Mouse (Mus musculus): Measurements from ENCODE around the gene Gjd2. TPM values are rescaled to one million over a fixed set of nuclear protein-coding genes. Genes with fewer than 3 reads are reported as not detected.

The Gjd2 gene
- polyA plus RNA-seq, 1 experiment: 25.3 TPM

DNA sequence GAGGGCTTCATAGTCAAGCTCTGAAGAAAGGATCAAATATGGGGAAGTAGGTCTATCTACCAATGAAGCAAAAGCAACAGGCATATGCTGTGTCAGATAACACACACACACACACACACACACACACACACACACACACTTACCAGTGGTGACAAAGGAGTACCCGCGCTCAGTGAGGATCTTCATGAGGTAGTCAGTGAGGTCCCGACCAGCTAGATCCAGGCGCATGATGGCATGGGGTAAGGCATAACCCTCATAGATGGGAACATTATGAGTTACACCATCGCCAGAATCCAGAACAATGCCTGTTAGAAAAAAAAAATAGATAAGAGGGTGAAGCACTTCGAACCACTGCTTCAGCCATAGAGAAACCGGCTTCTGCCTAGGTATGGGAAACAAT, 36.0 kb upstream of the Gjd2 start:
- TF ChIP-seq CTCF (IDR thresholded peaks at IDR 0.05; ENCODE audit: borderline replicate concordance, extremely low read depth, insufficient read depth, insufficient read length): no peak
- no peak for TF ChIP-seq POLR2A (IDR thresholded peaks at IDR 0.05; ENCODE audit: borderline replicate concordance, extremely low read depth, insufficient read depth, insufficient read length, poor library complexity, severe bottlenecking)
- no peak for DNase-seq (ENCODE audit: low read depth)

GRCm38 (mm10) chr2:114047960-114048611, 34.7 kb upstream of the Gjd2 start:
- TF ChIP-seq CTCF (IDR thresholded peaks at IDR 0.05; ENCODE audit: borderline replicate concordance, extremely low read depth, insufficient read depth, insufficient read length): no peak
- TF ChIP-seq POLR2A (IDR thresholded peaks at IDR 0.05; ENCODE audit: borderline replicate concordance, extremely low read depth, insufficient read depth, insufficient read length, poor library complexity, severe bottlenecking): no peak
- DNase-seq (ENCODE audit: low read depth): peak; percentile 54

DNA sequence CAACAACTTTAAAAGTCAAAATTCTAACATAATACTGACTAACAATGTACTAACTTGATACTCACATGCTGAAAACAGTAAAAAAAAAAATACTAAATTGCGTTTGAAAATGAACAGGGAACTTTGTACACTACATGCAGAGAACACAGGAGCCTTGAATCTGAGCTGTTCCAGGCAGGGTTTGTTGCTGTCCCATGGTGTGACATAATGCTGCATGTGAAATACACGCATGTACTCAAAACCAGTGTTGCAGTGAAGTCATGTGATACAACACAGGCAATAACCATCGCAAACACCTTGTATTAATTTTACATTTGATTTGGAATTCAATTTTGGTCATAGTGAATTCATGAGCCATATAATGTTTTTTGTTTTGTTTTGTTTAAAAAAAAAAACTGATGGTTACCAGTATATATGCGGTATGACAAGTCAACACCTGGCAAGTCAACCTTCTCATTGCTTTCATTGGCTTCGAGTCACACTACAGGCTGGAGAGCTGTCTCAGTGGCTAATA, 32.8 kb upstream of the Gjd2 start:
- TF ChIP-seq CTCF (IDR thresholded peaks at IDR 0.05; ENCODE audit: borderline replicate concordance, extremely low read depth, insufficient read depth, insufficient read length) (no peak), POLR2A (IDR thresholded peaks at IDR 0.05; ENCODE audit: borderline replicate concordance, extremely low read depth, insufficient read depth, insufficient read length, poor library complexity, severe bottlenecking) (no peak)
- DNase-seq (ENCODE audit: low read depth): no peak

DNA sequence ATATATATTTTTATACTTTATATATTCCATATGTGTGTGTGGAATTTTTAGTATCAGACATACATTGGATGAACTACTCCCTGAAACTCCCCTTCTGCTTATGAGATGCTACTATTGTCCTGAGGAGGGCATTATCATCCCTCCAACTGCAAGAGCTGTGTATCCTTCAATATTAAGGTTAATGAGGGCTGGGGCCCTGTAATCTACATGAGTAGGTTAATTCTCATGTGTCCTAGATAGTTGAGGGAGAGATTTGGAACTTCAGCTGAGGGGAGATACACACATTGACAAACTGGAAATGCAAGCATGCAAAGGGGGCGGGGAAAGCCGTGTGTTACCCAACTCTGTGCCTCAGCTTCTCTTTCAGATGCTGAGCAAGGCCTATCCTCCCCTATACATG, 24.5 kb upstream of the Gjd2 start:
- TF ChIP-seq CTCF (IDR thresholded peaks at IDR 0.05; ENCODE audit: borderline replicate concordance, extremely low read depth, insufficient read depth, insufficient read length): no peak
- TF ChIP-seq POLR2A (IDR thresholded peaks at IDR 0.05; ENCODE audit: borderline replicate concordance, extremely low read depth, insufficient read depth, insufficient read length, poor library complexity, severe bottlenecking): no peak
- DNase-seq (ENCODE audit: low read depth): no peak

- no peak for DNase-seq (ENCODE audit: low read depth)
- TF ChIP-seq POLR2A (IDR thresholded peaks at IDR 0.05; ENCODE audit: borderline replicate concordance, extremely low read depth, insufficient read depth, insufficient read length, poor library complexity, severe bottlenecking) (no peak), CTCF (IDR thresholded peaks at IDR 0.05; ENCODE audit: borderline replicate concordance, extremely low read depth, insufficient read depth, insufficient read length) (no peak)
Measured at GRCm38 (mm10) chr2:114032259-114032658, 18.8 kb upstream of the Gjd2 start.

- TF ChIP-seq CTCF (IDR thresholded peaks at IDR 0.05; ENCODE audit: borderline replicate concordance, extremely low read depth, insufficient read depth, insufficient read length) (no peak), POLR2A (IDR thresholded peaks at IDR 0.05; ENCODE audit: borderline replicate concordance, extremely low read depth, insufficient read depth, insufficient read length, poor library complexity, severe bottlenecking) (no peak)
- DNase-seq (ENCODE audit: low read depth): no peak
Measured at GRCm38 (mm10) chr2:114023383-114023782, 10.0 kb upstream of the Gjd2 start.

GRCm38 (mm10) chr2:114020210-114020563, 6.8 kb upstream of the Gjd2 start:
- DNase-seq (ENCODE audit: low read depth): no peak
- TF ChIP-seq CTCF (IDR thresholded peaks at IDR 0.05; ENCODE audit: borderline replicate concordance, extremely low read depth, insufficient read depth, insufficient read length) (no peak), POLR2A (IDR thresholded peaks at IDR 0.05; ENCODE audit: borderline replicate concordance, extremely low read depth, insufficient read depth, insufficient read length, poor library complexity, severe bottlenecking) (no peak)

- TF ChIP-seq CTCF (IDR thresholded peaks at IDR 0.05; ENCODE audit: borderline replicate concordance, extremely low read depth, insufficient read depth, insufficient read length) (no peak), POLR2A (IDR thresholded peaks at IDR 0.05; ENCODE audit: borderline replicate concordance, extremely low read depth, insufficient read depth, insufficient read length, poor library complexity, severe bottlenecking) (no peak)
- peak; percentile 75 for DNase-seq (ENCODE audit: low read depth)
Measured at GRCm38 (mm10) chr2:114019474-114020209, 6.2 kb upstream of the Gjd2 start.

DNA sequence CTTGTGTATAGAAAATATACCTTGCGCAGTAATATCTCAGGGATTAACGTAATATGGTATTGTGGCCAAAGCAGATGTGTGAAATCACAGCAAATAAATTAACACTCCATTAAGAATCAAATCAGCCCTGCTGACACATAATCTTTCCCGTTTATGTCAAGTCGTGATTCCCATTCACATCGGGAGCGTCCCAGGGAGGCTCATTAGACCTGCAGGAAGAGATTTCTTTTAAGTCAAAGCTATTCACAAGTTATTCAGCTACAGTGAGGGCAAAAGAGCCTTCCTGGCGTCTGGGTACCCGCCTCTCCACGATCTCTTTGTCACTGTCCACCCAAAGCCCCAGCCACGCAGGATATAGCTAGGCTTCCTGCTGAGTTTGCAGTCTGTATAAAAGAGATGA, 4.7 kb upstream of the Gjd2 start:
- TF ChIP-seq POLR2A (IDR thresholded peaks at IDR 0.05; ENCODE audit: borderline replicate concordance, extremely low read depth, insufficient read depth, insufficient read length, poor library complexity, severe bottlenecking): no peak
- no peak for TF ChIP-seq CTCF (IDR thresholded peaks at IDR 0.05; ENCODE audit: borderline replicate concordance, extremely low read depth, insufficient read depth, insufficient read length)
- peak; percentile 82 for DNase-seq (ENCODE audit: low read depth)

GRCm38 (mm10) chr2:114014839-114015238, 1.4 kb upstream of the Gjd2 start:
- TF ChIP-seq CTCF (IDR thresholded peaks at IDR 0.05; ENCODE audit: borderline replicate concordance, extremely low read depth, insufficient read depth, insufficient read length) (no peak), POLR2A (IDR thresholded peaks at IDR 0.05; ENCODE audit: borderline replicate concordance, extremely low read depth, insufficient read depth, insufficient read length, poor library complexity, severe bottlenecking) (no peak)
- DNase-seq (ENCODE audit: low read depth): no peak

GRCm38 (mm10) chr2:114013846-114014245, 427 bp upstream of the Gjd2 start:
- TF ChIP-seq CTCF (IDR thresholded peaks at IDR 0.05; ENCODE audit: borderline replicate concordance, extremely low read depth, insufficient read depth, insufficient read length) (no peak), POLR2A (IDR thresholded peaks at IDR 0.05; ENCODE audit: borderline replicate concordance, extremely low read depth, insufficient read depth, insufficient read length, poor library complexity, severe bottlenecking) (no peak)
- peak; percentile 38 for DNase-seq (ENCODE audit: low read depth)

Data from brain, embryonic 14.5 days (tissue).